Comparison of ENCODE assay signal across 14 mouse cellular contexts in the genomic region with DNA sequence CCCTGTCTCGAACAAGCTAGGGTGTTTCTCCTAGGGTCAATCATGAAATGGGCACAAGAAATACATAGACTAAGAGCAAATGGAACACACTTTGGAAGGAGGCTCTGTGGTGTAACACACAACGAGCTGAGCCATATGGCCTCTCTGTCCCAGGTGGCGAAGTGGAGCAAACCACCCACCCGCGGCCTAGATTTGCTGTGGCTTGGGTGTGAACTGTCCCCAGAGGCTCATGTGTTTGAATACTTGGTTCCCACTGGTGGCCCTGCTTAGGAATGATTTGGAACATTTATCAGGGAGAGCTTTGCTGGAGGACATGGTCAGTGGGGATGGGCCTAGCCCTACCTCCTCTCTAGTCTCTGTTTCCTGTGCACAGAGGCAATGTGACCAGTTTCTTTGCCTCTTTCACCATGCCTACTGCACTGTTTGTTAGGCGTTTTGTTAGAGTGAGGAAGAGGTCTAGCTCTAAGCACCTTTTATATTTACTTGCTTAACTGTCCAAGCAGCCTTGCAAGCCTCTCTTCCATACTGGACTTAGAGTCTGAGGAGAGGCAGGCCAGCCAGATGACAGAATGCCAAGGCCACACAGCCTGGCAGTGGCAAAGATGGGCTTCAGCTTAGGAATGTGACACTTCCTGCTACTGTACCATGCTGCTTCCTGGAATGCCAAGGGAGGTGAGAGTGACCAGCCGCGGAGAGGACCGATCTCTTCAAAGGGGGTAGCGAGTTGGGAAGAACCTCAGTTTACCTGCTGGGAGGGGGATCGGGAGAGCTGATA.
DNase-seq lines count a peak whose midpoint lies in the region; ATAC-seq lines count a peak whose summit lies in the region.
"Had no signal": no experiment of that assay in that cellular context is flagged by ENCODE, and none has a peak within 500 bp of the region (broad histone marks: within the 10 kb centered on the region; RNA-seq: fewer than 3 reads in every experiment).

No protein-coding gene starts in this region.

- intact Hi-C loops in left cerebral cortex, postnatal 4 days (cut with DNase I) = loop anchor here (10.0 kb wide), 1 partner anchor 472 kb away; no protein-coding TSS in a partner anchor

- H3K9me3 ChIP-seq in limb, embryonic 10.5 days (replicated peaks) = no peaks in the 10 kb centered on the region
- no peaks in the 10 kb centered on the region for H3K9me3 ChIP-seq in midbrain, embryonic 13.5 days
- H3K9me3 ChIP-seq: hindbrain, embryonic 15.5 days; limb, embryonic 15.5 days; midbrain, embryonic 15.5 days had no signal

- ATAC-seq in midbrain, embryonic 13.5 days = no peak
- ATAC-seq: midbrain, embryonic 15.5 days had no signal

- no peak overlapping the region for H3K4me3 ChIP-seq in limb, embryonic 10.5 days
- no peak overlapping the region for H3K4me3 ChIP-seq in midbrain, embryonic 13.5 days (replicated peaks)
- H3K4me3 ChIP-seq: erythroblast, embryonic 14.5 days; hindbrain, embryonic 15.5 days; limb, embryonic 15.5 days; midbrain, embryonic 15.5 days had no signal

- no peaks in the 10 kb centered on the region for H3K27me3 ChIP-seq in limb, embryonic 10.5 days (ENCODE audit: low read depth, poor library complexity, severe bottlenecking)
- no peaks in the 10 kb centered on the region for H3K27me3 ChIP-seq in midbrain, embryonic 13.5 days
- H3K27me3 ChIP-seq: hindbrain, embryonic 15.5 days; limb, embryonic 15.5 days; midbrain, embryonic 15.5 days had no signal

- 69% methylated on average over 11 of the region's 11 CpGs for WGBS in limb, embryonic 10.5 days
- 84% methylated on average over 11 of the region's 11 CpGs for WGBS in midbrain, embryonic 13.5 days

- H3K27ac ChIP-seq in limb, embryonic 10.5 days = 0 out of 2 replicates have a peak overlapping the region, but pooled peaks have one; percentile 5
- H3K27ac ChIP-seq in midbrain, embryonic 13.5 days = no peak overlapping the region
- H3K27ac ChIP-seq: hindbrain, embryonic 15.5 days; limb, embryonic 15.5 days; midbrain, embryonic 15.5 days had no signal

- H3K4me2 ChIP-seq in midbrain, embryonic 13.5 days (replicated peaks) = no peak overlapping the region
- H3K4me2 ChIP-seq: hindbrain, embryonic 15.5 days; limb, embryonic 15.5 days; midbrain, embryonic 15.5 days had no signal

- DNase-seq in left cerebral cortex, adult 11 months (ENCODE audit: low spot score) = peak; percentile 41
- DNase-seq in left cerebral cortex, postnatal 4 days = no peak
- peak; percentile 37 for DNase-seq in adrenal gland, postnatal 25 days
- DNase-seq in cerebellum, adult 8-10 months = peak; percentile 44
- no peak for DNase-seq in limb, embryonic 10.5 days (ENCODE audit: low spot score)
- no peak for DNase-seq in embryo, embryonic 10 days (ENCODE audit: low spot score)
- DNase-seq: heart, adult 11 months; kidney, adult 11 months; lung, adult 18-20 months had no signal

- peaks cover 32% of the 10 kb centered on the region for H3K4me1 ChIP-seq in limb, embryonic 10.5 days
- H3K4me1 ChIP-seq in midbrain, embryonic 13.5 days (replicated peaks) = peaks cover 8% of the 10 kb centered on the region; the same call in 1 of the 2 replicates

- no peaks in the 10 kb centered on the region for H3K36me3 ChIP-seq in limb, embryonic 10.5 days
- H3K36me3 ChIP-seq in midbrain, embryonic 13.5 days = no peaks in the 10 kb centered on the region
- H3K36me3 ChIP-seq: hindbrain, embryonic 15.5 days; limb, embryonic 15.5 days; midbrain, embryonic 15.5 days had no signal

- no peak overlapping the region for H3K9ac ChIP-seq in midbrain, embryonic 13.5 days (replicated peaks)
- H3K9ac ChIP-seq: hindbrain, embryonic 15.5 days; limb, embryonic 15.5 days; midbrain, embryonic 15.5 days had no signal

Comparison
In these comparisons a context has a peak if more than half of its experiments do, and no peak if none do; other contexts are left out.
1. DNase-seq: peak in left cerebral cortex, adult 11 months (single experiment), adrenal gland, postnatal 25 days (single experiment) and cerebellum, adult 8-10 months (single experiment); none in left cerebral cortex, postnatal 4 days (single experiment), limb, embryonic 10.5 days (single experiment) and embryo, embryonic 10 days (single experiment).